Mouse (Mus musculus): ENCODE data around the gene Col18a1. TPM values are rescaled to one million over a fixed set of nuclear protein-coding genes. Genes with fewer than 3 reads are reported as not detected.

Gene Col18a1
- total RNA-seq, 2 experiments from 2014 or later: not detected

- no peak for ATAC-seq (replicated peaks; ENCODE audit: low FRiP score, poor library complexity, severe bottlenecking)
These were observed 83.4 kb downstream of the Col18a1 start for GRCm38 (mm10) chr10:77082921-77083320.

GRCm38 (mm10) chr10:77082453-77082852 is 83.9 kb downstream of the Col18a1 start:
- peak; percentile 55; the same call in 1 of the 2 replicates for ATAC-seq (replicated peaks; ENCODE audit: low FRiP score, poor library complexity, severe bottlenecking)

DNA sequence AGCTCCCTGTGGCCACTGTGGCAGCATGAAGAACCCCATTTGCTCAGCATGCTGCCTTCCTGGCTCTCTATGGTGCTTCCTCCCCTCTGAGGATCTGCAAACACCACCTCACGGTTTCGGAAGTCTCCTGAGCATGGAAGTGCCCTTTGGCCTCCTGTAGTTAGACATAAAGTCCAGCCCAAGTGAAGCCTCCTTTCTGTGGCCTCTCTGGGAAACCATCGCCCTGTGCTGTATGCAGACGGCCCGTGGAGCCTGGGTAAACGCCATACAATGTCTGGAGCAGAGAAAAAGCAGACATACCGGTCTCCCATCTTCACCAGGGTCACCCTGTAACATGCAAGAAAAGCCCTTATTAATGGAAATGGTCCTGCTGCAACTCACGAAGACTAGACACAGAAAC is 87.4 kb downstream of the Col18a1 start:
- no peak for ATAC-seq (replicated peaks; ENCODE audit: low FRiP score, poor library complexity, severe bottlenecking)

GRCm38 (mm10) chr10:77078456-77078855 is 87.9 kb downstream of the Col18a1 start:
- no peak for ATAC-seq (replicated peaks; ENCODE audit: low FRiP score, poor library complexity, severe bottlenecking)

GRCm38 (mm10) chr10:77074276-77074974 is 91.9 kb downstream of the Col18a1 start:
- no peak for ATAC-seq (replicated peaks; ENCODE audit: low FRiP score, poor library complexity, severe bottlenecking)

DNA sequence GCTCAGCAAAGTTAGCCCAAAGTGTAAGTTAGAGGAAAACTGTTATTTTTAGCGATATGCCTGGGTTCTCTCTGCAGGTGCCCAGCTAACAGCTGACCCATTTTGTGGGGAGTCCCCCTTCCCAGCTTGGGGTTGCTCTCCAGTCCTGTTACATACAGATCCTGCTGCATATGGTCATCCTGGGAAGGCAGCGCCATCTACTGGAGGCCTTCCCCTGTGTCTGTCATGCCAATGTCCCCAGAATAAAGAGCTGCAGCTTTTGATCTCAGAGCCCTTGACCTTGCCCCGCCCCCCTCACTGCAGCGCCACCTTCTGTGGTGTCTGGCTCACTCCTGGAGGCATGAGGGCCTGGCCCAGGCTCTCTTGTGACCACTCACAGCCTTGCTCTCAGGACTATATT is 96.3 kb downstream of the Col18a1 start:
- 0 out of 2 replicates have a peak, but pooled peaks have one; percentile 37 for ATAC-seq (replicated peaks; ENCODE audit: low FRiP score, poor library complexity, severe bottlenecking)

- 0 out of 2 replicates have a peak, but pooled peaks have one; percentile 17 for ATAC-seq (replicated peaks; ENCODE audit: low FRiP score, poor library complexity, severe bottlenecking)
These were observed 97.9 kb downstream of the Col18a1 start for GRCm38 (mm10) chr10:77068469-77068868.

DNA sequence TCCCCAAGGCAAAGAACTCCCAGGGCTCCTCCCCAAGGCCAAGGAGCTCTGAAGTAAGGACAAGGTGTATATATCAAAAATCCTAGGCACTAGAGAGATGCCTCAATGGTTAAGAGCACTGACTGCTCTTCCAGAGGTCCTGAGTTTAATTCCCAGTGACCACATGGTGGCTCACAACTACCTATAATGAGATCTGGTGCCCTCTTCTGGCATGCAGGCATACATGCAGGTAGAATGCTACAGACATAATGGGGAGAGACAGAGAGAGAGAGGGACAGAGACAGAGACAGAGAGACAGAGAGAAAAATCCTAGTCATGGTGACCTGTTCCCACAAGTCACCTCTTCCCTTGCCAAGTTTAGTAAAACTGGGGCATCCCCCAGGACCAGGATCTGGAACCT is 101.7 kb downstream of the Col18a1 start:
- ATAC-seq (replicated peaks; ENCODE audit: low FRiP score, poor library complexity, severe bottlenecking): no peak

- no peak for ATAC-seq (replicated peaks; ENCODE audit: low FRiP score, poor library complexity, severe bottlenecking)
These were observed 102.1 kb downstream of the Col18a1 start for GRCm38 (mm10) chr10:77064239-77064638.

DNA sequence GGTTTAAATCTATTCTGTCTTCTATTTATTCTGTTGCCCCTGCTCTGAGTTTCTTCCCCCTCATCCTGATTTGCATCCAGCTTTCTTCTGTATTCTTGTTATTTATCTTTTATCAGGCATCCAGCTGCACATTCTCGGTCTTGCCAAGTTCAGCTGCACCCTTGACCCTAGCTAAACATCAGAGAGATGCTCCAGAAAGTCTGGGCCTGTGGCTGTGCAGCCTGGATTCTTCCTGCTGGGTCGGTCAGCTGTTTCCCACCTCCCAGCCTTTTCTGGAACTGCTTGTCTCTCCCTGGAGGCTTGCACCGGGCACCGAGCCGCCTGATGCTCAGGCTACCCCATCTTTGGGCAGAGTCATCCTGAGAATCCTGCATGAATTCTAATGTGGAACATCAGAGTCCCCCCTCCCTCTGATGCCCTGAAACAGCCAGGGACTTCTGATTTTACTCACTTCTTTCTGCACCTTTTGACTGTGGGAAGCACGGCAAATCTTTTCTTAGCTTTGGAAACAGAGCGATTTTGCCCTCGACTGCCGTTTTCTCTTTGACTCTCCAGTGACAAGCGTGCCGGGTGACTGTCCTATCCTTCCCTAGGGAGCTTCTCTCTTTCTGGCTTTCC is 103.8 kb downstream of the Col18a1 start:
- ATAC-seq (replicated peaks; ENCODE audit: low FRiP score, poor library complexity, severe bottlenecking): no peak

DNA sequence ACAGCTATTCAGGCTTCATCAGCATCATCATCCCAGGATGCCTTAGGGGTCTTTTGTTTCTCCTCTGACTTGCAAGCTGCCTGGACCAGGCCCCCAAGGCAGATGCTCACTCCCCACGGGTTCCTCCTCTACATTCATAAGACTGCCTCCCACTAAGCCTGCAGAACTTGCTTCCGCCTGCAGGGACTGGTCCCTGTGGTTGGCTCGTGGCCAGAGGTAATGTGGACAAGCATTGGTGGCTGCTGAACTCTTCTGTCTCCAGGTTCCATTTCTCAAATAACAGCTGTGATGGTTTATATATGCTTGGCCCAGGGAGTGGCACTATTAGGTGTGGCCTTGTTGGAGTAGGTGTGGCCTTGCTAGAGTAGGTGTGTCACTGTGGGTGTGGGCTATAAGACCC is 104.9 kb downstream of the Col18a1 start:
- ATAC-seq (replicated peaks; ENCODE audit: low FRiP score, poor library complexity, severe bottlenecking): no peak

DNA sequence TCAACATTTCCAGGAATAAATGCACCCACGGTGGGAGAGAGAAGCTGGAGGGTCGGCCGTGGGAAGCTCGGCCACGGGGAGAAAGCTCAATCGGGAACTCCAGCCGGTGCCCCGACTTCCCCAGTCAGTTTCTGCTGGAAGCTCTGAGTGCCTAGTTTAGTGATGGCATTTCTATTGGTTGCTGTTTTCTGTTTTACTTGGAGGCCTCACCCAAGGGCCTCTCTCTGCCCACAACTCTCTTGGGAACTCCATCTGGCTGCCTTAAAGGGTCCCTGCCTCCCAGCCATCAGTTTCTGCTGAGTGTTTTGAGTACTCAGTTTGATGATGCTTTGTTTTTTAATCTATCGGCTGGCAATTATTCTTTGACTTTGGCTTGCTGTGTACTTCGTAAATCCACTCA is 109.6 kb downstream of the Col18a1 start:
- no peak for ATAC-seq (replicated peaks; ENCODE audit: low FRiP score, poor library complexity, severe bottlenecking)

GRCm38 (mm10) chr10:77048606-77049005 is 117.7 kb downstream of the Col18a1 start:
- ATAC-seq (replicated peaks; ENCODE audit: low FRiP score, poor library complexity, severe bottlenecking): no peak

DNA sequence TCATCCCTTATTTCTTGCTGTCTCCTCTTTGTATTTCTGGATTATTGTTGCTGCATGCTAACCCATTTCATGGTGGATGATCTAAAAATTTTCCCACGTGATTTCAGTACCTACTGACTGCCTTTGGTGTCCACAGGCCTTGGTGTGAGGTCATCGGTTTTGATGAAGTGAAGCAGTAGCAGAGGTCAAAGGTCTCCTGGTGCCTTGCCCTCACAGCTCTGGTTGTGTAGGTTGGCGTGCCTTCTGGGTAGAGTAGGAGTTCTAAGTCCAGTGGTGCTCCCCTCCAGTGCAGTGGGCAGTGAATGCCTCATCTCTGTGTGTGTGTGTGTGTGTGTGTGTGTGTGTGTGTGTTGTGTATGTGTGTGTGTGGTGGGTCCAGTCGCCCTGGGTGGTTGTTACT is 118.2 kb downstream of the Col18a1 start:
- ATAC-seq (replicated peaks; ENCODE audit: low FRiP score, poor library complexity, severe bottlenecking): no peak

DNA sequence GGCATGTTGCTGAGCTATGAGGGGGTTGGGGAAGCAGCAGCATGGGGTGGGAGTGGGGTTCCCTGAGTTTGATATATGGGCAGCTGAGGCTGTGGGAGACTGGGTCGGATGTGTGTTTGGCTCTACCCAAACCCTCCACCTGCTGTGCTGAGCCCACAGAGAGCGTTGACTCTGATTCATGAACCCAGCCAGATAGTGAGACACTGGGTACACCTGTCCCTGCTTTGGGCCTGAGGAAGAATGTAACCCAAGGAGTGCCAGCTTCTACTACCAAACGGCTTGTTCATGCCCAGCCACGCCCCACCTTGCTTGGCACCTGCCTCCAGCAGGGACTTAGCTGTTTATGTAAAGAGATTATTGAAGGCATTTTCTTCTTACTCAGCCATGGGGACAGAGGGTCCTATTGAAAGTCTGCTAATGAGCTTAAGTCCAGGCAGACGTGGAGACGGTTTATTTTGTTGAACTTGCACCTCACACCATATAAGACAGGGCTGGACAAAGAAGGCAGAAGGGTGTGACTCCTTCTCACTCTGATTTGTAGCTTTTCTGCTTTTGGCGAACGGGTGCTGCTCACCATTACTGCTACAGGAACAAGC is 127.7 kb downstream of the Col18a1 start:
- no peak for ATAC-seq (replicated peaks; ENCODE audit: low FRiP score, poor library complexity, severe bottlenecking)

DNA sequence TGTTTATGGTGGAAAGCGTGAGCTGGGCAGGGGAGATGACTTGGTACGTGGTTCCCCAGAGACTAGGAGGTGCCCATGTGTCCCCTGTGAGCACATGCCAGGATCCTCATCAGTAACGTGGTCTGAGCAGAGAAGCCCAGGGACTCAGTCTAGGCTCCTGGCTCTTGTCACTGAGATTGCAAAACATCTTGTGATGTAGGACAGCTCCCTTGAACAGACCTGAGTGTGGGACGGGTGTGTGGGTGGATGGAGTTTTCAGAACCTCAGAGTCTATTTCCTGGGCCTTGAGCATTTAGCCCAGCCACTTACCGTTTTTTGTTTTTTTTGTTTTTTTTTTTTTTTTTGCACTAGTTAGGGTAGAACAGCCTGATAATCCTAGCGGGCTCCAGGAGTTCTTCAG is 130.9 kb downstream of the Col18a1 start:
- ATAC-seq (replicated peaks; ENCODE audit: low FRiP score, poor library complexity, severe bottlenecking): no peak

DNA sequence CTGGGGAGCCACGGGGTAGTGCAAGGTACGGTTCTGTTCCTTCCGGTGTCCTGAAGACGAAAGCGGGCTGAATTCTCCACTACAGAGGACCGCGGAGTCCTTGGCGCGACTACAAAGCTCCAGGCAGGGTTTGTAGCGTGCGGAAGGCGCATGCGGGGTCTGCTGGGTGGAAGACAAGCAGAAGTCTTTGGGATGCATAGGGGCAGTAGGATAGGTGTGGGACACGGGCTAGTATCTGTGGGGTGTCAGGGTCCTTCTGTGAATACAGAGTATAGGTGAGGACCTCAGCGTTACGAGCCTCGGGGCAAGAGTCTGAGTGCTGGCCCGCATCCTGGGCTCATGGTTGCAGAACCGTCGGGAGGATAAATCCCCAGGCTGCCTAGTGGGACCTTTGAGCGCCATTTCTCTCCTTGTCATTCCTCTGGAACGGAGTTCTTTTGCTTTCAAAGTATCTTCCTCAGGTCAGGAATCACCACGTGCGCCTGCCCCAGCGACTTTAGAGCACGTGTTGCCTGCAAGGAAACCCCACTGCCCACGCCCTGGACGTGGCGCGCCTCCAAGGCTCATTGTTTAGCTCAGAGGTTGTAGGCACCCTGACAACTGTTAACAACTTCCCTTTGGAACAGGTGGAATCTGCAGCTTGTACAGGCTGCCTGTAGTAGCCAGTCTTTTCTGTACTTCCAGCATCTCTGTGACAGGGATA is 132.9 kb downstream of the Col18a1 start:
- peak; percentile 27 for ATAC-seq (replicated peaks; ENCODE audit: low FRiP score, poor library complexity, severe bottlenecking)

GRCm38 (mm10) chr10:77032591-77033322 is 133.6 kb downstream of the Col18a1 start:
- ATAC-seq (replicated peaks; ENCODE audit: low FRiP score, poor library complexity, severe bottlenecking): peak; percentile 91

DNA sequence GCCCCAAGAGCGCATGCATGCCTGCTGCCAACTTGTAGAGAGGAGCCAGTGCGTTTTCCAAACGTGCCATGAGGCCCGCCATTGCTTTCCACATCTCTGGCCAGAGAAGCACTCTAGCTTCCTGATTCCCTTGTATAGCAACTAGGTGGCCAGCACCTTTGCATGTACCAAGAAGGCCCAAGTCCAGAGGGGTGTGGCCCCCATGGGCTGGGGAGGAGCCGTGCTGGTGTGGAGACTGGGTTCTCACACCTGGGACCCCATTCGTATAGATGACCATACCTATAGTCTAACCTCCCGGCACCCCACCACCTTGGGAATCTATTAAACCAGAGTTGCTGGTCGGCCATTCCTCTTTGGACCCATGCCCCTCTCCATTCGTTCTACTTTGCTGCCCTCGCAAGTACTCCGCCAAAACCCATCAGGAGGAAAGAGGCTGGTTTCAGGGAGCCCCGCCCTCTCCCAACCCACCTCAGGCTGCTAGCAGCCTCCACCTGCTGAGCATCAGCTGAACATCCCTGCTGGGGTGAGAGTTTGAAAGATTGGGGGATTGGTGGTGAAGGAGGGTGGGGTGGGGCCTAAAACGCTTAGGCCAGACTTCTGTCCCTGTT is 134.5 kb downstream of the Col18a1 start, which contains the start of gene Slc19a1:
Slc19a1 (plus strand) TSS at position 474 of the 608 bp plus-strand sequence.
- ATAC-seq (replicated peaks; ENCODE audit: low FRiP score, poor library complexity, severe bottlenecking): no peak
